Mouse (Mus musculus) urinary bladder, adult 2 months (tissue): ENCODE data around the gene 1190007I07Rik. TPM values are rescaled to one million over a fixed set of nuclear protein-coding genes. Genes with fewer than 3 reads are reported as not detected.

ENCODE experiments used
- DNase-seq: peaks from one replicate; pipeline ENCODE4 v3.0.0; 2022; ENCODE audit warnings: low spot score
- polyA plus RNA-seq: library from polyadenylated mRNA; depleted of rRNA; stranded (reverse); fragments of >200 nt; gene quantifications from 2 replicates; pipeline ENCODE4 v1.2.3, GENCODE M21; 2012; rRNA removed

The 1190007I07Rik gene
- 26.1 and 38.6 TPM in 2 replicates for polyA plus RNA-seq

- peak; percentile 70 for DNase-seq
Measured at GRCm38 (mm10) chr10:82622671-82623552, at the start of gene 1190007I07Rik. 1190007I07Rik (minus strand) TSS chr10:82623228.

- DNase-seq = no peak
Measured at GRCm38 (mm10) chr10:82670205-82670604, 47.2 kb upstream of the 1190007I07Rik start.

DNA sequence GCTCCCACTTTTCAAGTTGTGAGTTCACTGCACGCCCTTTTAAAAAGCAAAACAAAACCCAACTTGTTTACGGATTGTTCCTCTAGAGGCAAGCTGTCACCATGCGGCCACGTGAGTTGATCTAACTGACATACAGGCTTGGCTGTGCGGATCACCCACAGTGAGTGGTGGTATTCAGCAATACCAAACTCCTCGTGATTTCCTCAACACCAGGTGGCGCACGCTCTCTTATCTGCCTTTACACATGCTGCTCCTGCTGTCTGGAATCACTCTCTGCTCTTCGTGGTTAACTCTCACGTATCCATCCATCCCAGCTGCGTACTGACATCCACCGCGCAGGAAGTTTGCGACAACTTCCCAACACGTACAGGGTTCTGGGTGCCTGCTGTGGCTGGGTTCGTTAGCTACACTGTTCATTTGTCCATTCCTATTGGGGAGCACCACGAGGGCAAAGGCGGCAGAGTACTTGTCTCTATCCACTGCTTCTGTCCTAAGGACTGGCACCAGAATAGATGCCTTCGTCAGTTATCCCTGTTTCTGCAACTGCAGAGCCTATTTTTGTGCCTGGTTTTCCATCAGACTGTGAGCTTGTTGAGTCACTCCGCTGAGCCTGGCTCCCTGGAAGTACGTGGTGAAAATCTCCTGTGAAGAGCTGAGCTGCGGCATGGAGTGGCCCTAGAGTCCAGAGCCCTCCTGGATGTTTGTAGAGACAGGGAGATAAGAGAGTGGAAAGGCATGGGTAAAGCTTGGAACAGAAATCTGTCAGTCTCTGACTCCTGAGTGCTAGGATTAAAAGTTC lies 43.6 kb upstream of the 1190007I07Rik start:
- peak; percentile 54 for DNase-seq

GRCm38 (mm10) chr10:82665951-82666350 lies 42.9 kb upstream of the 1190007I07Rik start:
- DNase-seq = no peak

- no peak for DNase-seq
Measured at GRCm38 (mm10) chr10:82663289-82663688, 40.3 kb upstream of the 1190007I07Rik start.

GRCm38 (mm10) chr10:82662267-82662990 lies 39.4 kb upstream of the 1190007I07Rik start:
- no peak for DNase-seq

- DNase-seq = no peak
Measured at GRCm38 (mm10) chr10:82661820-82662219, 38.8 kb upstream of the 1190007I07Rik start.

GRCm38 (mm10) chr10:82654581-82654980 lies 31.6 kb upstream of the 1190007I07Rik start:
- no peak for DNase-seq

GRCm38 (mm10) chr10:82652625-82653024 lies 29.6 kb upstream of the 1190007I07Rik start:
- no peak for DNase-seq

DNA sequence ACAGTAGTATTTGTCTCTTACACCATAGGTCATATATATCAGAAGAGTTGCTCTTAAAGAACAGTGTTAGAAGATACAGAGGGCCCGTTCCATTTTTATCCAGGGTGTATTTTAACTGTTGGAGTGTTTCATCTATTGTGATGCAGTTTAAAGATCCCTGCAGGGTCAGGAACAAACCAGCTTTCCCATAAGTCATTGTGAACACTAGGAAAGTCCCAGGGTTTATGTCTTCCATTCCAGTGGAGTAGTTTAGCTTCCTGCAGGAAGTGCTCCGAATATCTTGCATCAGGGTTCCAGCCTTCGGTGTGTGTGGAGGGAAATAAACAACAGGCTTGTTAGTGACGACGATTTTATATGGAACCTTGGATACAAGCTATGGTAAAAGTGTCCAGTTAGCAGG lies 28.2 kb upstream of the 1190007I07Rik start:
- DNase-seq = no peak

DNA sequence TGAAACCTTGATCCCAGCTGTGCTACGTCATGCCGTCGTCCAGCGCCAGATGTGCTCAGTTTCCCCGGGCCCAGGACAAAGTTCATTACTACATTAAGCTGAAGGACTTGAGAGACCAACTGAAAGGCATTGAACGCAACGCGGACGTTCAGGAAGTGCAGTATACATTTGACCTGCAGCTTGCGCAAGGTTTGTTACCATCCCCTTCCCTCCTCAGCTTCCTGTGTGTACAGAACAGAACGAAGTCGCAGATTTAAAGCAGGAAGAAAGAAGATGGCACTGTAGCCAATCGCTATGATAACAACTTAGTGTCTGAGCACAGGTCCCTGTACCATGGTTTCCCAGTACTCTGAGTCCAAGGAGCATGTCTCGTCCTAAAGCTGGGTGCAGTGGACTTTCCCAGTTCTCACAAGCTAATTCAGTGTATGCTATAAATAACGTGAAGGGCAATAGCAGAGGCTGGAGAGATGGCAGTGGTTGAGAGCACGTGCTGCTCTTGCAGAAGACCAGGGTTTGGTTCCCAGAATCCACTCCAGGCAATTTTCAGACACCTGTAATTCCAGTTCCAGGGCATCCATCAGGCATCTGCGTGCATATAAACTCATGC lies 24.3 kb upstream of the 1190007I07Rik start:
- no peak for DNase-seq

DNA sequence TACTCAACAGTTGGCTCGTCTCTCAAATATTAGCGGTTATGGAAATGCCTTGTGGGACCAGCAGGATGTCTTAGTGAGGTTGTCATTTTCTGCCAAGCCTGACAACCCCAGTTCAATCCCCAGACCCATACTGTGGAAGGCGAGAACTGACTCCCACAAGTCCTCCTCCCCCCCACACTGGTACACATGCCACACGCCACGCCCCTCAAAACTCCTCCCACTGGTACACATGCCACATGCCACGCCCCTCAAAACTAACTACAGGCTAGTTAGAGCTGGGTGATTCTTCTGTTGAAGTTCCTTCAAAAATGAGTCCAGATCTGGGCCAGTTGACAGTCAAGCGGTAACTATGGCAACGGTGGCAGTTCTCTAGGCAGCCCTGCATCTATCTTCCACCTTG lies 23.1 kb upstream of the 1190007I07Rik start:
- DNase-seq = no peak

DNA sequence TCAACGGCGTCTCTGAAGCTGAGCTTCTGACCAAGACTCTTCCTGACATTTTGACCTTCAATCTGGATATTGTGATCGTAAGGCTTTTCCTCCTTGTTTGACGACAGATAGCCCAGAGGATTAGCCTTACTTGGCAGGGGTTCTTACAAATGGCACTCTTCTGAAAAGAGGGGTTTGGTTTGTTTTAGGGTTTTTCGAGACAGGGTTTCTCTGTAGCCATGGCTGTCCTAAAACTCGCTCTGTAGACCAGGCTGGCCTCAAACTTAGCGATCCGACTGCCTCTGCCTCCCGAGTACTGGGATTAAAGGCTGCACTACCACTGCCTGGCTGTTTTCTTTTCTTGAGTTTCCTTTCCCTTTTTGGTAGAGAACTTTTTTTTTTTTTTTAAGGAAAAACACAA lies 18.5 kb upstream of the 1190007I07Rik start:
- DNase-seq = no peak

DNA sequence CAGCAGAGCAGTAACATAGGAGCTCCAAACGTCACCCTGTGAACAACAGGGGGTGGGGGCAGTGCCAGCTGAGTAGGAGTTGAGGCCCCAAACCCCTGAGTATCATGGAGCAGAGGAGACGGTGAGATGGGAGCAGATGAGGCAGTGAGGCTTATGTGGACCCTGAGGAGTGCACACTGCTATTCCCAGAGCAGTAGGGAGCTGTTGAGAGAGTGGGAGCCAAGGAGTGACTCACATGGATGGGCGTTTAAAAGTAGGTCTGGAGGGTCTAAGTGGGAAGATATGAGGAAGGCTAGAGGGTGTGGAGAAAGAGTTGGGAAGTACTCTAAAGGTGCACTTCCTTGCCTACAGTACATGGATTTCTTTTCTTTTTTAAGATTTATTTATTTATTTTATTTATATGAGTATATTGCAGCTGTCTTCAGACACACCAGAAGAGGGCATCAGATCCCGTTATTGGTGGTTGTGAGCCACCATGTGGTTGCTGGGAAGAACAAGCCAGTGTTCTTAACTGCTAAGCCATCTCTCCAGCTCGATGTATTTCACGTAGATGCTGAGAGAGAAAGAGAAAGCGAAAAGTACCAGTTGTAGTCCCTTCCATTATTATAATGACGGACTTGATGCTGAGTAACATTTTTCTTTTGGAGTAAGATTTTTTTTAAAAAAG lies 16.1 kb upstream of the 1190007I07Rik start:
- no peak for DNase-seq

DNA sequence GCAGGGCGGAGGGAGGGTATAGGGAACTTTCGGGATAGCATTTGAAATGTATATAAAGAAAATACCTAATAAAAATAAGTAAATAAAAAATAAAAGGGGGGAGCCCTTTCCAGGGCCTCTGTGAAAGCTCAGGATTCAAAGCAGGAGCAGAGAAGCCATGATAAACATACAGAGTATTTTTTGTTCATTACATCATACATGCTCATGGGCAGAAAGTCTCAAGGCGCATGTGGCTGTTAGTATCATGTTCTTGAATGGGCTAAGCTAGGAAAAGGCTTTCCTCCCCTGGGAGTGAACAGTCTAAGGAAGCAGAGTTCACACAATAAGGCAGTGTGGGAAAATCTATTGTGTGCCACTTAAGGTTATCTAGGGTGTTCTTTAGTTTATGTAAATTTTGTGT lies 13.3 kb upstream of the 1190007I07Rik start:
- DNase-seq = no peak

- no peak for DNase-seq
Measured at GRCm38 (mm10) chr10:82634348-82634747, 11.3 kb upstream of the 1190007I07Rik start.

GRCm38 (mm10) chr10:82632496-82633280 lies 9.7 kb upstream of the 1190007I07Rik start:
- no peak for DNase-seq

- DNase-seq = no peak
Measured at GRCm38 (mm10) chr10:82631133-82631532, 8.1 kb upstream of the 1190007I07Rik start.

DNA sequence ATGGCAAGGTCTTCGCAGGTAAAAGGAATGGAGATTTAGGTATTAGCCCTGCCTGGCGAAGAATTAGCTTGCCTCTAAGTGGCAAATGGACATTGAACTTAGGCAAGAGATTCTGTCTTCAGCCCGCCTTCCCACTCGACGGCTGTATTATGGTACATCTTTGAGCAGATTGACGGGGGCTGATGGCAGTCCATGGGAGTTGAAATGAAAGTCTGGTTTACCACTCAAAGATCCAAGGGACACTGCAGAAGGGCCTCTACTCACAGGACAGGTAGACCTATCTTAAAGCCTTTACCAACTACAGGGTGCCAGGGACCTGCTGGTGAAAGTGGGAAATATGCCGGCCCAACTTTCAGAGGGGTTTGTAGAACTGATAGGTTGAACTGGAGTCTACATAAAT lies 7.5 kb upstream of the 1190007I07Rik start:
- DNase-seq = no peak

DNA sequence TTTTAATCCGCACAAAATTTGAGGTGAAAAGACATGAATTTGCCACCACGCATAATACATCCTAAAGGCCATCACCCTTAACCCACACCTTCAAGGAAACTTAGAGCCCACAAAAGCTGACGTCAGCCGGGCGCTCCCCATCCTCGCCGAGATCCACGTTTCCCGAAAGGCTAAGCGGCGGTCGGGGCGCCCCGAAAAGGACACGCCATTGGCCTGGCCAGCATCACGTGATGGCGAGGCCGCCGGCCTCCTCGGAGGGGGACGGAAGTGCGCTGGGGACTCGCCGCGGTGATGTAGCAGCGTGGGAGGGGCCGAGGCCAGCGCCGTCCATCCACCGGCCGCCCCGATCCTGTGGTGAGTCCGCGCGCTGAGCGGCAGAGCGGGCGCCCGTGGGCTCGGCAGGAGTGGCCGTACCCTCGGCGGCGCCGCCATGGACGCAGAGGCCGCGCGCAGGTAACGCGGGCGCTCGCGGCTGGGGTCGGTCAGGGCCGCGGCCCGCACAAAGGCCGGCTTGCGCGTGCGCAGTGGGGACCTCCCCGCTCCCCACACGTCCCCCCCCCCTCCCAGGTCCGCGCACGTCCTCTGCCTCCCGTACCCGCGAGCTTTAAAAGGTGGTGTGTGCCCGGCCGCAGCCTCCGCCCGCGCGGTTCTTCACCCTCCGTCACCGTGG lies 6.7 kb upstream of the 1190007I07Rik start, which contains the start of gene Tdg:
Gene Tdg, plus strand, starts transcription at position 243 of the 670 bp plus-strand sequence.
- peak; percentile 85 for DNase-seq
